Mouse (Mus musculus): ENCODE measurements around the gene Dnah12.

- no peak for TF ChIP-seq CTCF (IDR thresholded peaks at IDR 0.05; ENCODE audit: extremely low read depth, insufficient read length, insufficient replicate concordance, low read depth, low read length)
- no peak for TF ChIP-seq POLR2A (IDR thresholded peaks at IDR 0.05; ENCODE audit: low read depth, low read length)
These were observed 80.5 kb downstream of the Dnah12 start for GRCm38 (mm10) chr14:26773536-26773935.

Data from small intestine, adult 2 months (tissue).